Mouse (Mus musculus): Measurements from ENCODE around the gene Nol9.

- TF ChIP-seq POLR2A (IDR thresholded peaks at IDR 0.05; ENCODE audit: borderline replicate concordance, extremely low read depth, low read depth, low read length) (no peak), CTCF (IDR thresholded peaks at IDR 0.05; ENCODE audit: insufficient read depth, low read length) (no peak)
Measured at GRCm38 (mm10) chr4:152000906-152001305, 38.2 kb upstream of the Nol9 start.
